Mouse (Mus musculus) lung, embryonic 16.5 days (tissue): ENCODE measurements around the gene Elovl6. TPM values are rescaled to one million over a fixed set of nuclear protein-coding genes. Genes with fewer than 3 reads are reported as not detected.

Experiments used
- ATAC-seq: fragments of 200-750 bp; cut with Nextera tagmentation; 2 replicates; pipeline ENCODE4 v1.8.0; 2017; ENCODE audit warnings: low read depth, mild to moderate bottlenecking, moderate library complexity
- H3K27ac ChIP-seq: fragments of 300-500 bp; sonication (generic); 2 replicates; pipeline ENCODE4 v1.5.1; 2014; ENCODE audit warnings: mild to moderate bottlenecking, control low read depth, low read length
- H3K27me3 ChIP-seq: fragments of 300-500 bp; sonication (generic); 2 replicates; pipeline ENCODE4 v1.6.1; 2014; ENCODE audit warnings: low read depth, low read length, mixed read lengths; ENCODE audit not compliant: control insufficient read depth, insufficient read depth
- H3K36me3 ChIP-seq: fragments of 300-500 bp; sonication (generic); 2 replicates; pipeline ENCODE4 v1.6.1; 2014; ENCODE audit warnings: low read length; ENCODE audit not compliant: control insufficient read depth, insufficient read depth
- H3K4me1 ChIP-seq: fragments of 300-500 bp; sonication (generic); replicated peaks from 2 replicates; pipeline ENCODE4 v1.6.1; 2014; ENCODE audit warnings: low read length, mixed read lengths; ENCODE audit not compliant: control insufficient read depth, insufficient read depth
- H3K4me2 ChIP-seq: fragments of 300-500 bp; sonication (generic); 2 replicates; pipeline ENCODE4 v1.6.1; 2014; ENCODE audit warnings: low read depth, low read length, control low read depth
- H3K4me3 ChIP-seq: fragments of 300-500 bp; sonication (generic); 2 replicates; pipeline ENCODE4 v1.5.1; 2014; ENCODE audit warnings: mild to moderate bottlenecking, low read length, control low read depth
- H3K9ac ChIP-seq: fragments of 300-500 bp; sonication (generic); 2 replicates; pipeline ENCODE4 v1.6.1; 2014; ENCODE audit warnings: low read length, control low read depth
- H3K9me3 ChIP-seq: fragments of 300-500 bp; sonication (generic); 2 replicates; pipeline ENCODE4 v1.6.1; 2016; ENCODE audit warnings: low read length; ENCODE audit not compliant: control insufficient read depth
- whole genome bisulfite sequencing: fragments of 180-500 bp; shearing (Covaris S2); extraction: QIAGEN DNeasy Blood & Tissue Kit; methylation state at CpG from one replicate; pipeline ENCODE4 v1.1.7; 2014; 5-methylcytosine and 5-hydroxymethylcytosine counted together
- polyA plus RNA-seq: library from polyadenylated mRNA; unstranded; fragments of >200 nt; fragmentation: Nextera tagmentation; extraction: Ambion mirVana; gene quantifications from 2 replicates; pipeline ENCODE4 v1.2.1, GENCODE M21; 2015

The Elovl6 gene
- polyA plus RNA-seq, 1 experiment from 2014 or later, result 12.3 TPM

DNA sequence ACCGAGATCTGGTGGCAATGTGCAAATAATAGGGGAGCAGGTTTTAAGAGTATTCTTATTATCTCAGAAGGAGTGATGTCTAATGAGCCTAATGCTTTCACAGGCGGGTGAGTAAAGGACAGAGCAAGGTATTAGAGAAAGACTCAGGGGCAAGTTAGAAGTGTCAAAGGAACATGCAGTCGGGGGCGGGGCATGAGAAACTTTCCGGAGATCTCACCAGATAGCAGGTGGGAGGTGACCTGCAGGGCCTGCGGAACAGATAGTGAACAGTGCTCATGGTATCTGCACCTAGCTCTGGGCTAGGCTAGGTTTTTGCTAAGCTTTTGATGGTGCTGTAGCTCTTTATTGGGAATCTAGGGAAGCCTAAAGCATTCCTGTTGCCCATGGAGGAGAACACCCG lies 25.4 kb downstream of the Elovl6 start:
- Histone ChIP-seq H3K9me3 (no peaks in the 10 kb centered on the region), H3K27me3 (no peaks in the 10 kb centered on the region), H3K27ac (no peak overlapping the region), H3K36me3 (no peaks in the 10 kb centered on the region), H3K4me2 (no peak overlapping the region), H3K9ac (no peak overlapping the region), H3K4me3 (no peak overlapping the region), H3K4me1 (no peaks in the 10 kb centered on the region; the same call in 1 of the 2 replicates)
- WGBS, result 82% methylated on average over 7 of the region's 7 CpGs
- ATAC-seq, result no peak

DNA sequence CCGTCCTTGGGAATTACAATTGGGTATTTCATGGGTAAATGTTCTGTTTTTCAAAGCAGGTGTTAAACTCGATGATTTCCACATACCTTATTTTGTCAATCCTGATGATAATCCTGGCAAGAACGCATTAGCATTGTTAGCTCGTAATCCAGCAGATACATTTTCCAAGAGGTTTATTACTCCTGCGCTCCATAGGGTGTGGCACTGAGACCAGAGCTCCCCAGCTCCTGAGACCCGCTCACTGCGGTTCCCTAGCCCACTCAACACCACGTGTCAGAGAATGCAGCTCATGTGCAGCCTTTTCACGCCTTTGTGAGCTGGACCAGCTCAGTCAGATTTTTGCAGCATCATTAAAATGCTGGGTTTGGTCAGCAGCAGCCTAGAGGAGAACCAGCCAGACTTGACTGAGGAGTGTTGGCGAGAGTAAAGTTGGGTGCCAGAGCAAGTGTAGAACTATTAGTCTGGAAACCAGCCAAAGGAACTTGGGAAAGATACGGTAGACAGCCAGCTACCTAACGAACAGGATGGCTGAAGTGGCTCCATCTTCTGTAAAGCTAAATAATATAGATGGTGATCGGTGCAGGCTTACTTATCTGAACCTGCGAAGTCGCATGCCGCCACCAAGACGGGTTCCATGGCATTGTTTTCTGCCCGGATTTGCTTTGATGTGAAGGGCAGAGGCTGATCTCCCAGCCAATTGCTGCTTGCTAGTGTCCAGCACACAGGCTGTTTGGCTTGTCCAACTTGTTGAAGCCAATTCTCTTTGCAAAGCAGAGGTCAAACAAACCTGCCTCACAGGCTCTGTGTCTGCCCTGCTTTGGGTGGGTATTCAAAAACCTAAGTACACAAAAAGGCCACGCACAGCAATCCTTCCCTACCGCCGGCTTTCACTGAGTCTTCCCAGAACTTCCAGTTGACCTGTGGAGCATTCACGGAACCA lies 26.1 kb downstream of the Elovl6 start:
- no peak overlapping the region for H3K27ac ChIP-seq
- 71% methylated on average over 22 of the region's 22 CpGs for WGBS
- H3K9me3 ChIP-seq, result no peaks in the 10 kb centered on the region

DNA sequence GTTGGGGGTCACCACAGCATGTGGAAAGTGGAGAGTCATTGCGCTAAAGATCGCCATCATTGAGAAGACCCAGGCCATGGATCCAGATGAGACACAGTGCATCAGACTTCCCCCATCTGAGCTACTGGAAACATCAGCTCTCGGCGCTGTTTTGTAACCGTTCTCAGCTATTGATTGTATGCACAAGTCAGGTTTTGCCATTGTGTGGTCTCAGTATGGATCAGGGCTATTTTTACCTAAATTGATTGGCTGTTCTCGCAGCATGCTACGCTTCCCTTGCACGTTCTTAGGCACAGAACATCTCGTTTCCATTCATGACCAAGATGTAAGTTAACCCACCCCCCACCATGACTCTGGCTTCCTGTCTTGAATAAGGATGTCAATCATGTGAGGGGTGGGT lies 27.9 kb downstream of the Elovl6 start:
- no peak for ATAC-seq
- WGBS, result 95% methylated on average over 9 of the region's 9 CpGs
- Histone ChIP-seq H3K9ac (no peak overlapping the region), H3K4me2 (no peak overlapping the region), H3K27ac (no peak overlapping the region), H3K4me1 (no peaks in the 10 kb centered on the region), H3K9me3 (no peaks in the 10 kb centered on the region), H3K27me3 (no peaks in the 10 kb centered on the region), H3K36me3 (no peaks in the 10 kb centered on the region), H3K4me3 (no peak overlapping the region)

More for the DNA sequence above, 26.1 kb downstream of the Elovl6 start:
- ATAC-seq, result no peak
- Histone ChIP-seq H3K4me2 (no peak overlapping the region), H3K4me3 (no peak overlapping the region), H3K27me3 (no peaks in the 10 kb centered on the region), H3K4me1 (no peaks in the 10 kb centered on the region; the same call in 1 of the 2 replicates), H3K36me3 (no peaks in the 10 kb centered on the region), H3K9ac (no peak overlapping the region)

DNA sequence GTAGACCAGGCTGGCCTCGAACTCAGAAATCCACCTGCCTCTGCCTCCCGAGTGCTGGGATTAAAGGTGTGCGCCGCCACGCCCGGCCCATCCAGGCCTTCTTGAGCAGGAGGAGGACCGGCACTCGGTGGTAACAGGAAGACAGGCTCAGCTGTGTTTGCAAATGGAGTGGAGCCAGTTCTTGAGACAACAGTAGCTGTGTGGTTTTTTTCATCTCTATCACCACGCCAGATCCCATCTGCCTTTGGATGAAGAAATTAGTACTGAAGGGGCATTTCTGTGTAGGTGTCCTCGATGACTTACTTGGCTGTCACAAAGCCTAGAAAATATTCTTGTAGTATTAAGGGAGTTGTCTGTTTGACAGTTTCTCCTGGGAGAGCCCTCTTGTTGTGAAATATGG lies 28.9 kb downstream of the Elovl6 start:
- Histone ChIP-seq H3K4me2 (no peak overlapping the region), H3K4me3 (no peak overlapping the region), H3K27ac (no peak overlapping the region), H3K4me1 (no peaks in the 10 kb centered on the region), H3K9ac (no peak overlapping the region), H3K9me3 (no peaks in the 10 kb centered on the region), H3K36me3 (no peaks in the 10 kb centered on the region), H3K27me3 (no peaks in the 10 kb centered on the region)
- no peak for ATAC-seq
- 81% methylated on average over 10 of the region's 10 CpGs for WGBS

DNA sequence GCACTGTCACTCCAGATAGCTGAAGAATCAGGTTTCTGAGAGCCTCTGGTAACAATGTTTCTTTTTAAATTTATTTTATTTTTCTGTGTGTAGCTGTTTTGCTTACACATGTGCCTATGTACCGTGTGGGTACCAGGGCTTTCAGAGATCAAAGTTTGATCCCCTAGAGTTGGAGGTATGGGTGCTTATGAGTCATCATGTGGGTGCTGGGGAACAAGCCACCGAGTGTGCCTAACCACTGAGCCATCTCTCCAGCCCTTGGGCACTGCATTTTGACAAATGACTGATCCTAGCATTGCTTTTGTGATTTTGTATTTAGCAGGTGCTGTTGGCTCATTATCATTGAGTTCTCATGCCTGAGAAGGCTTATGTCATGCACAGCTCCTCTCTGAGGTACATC lies 29.7 kb downstream of the Elovl6 start:
- no peak for ATAC-seq
- Histone ChIP-seq H3K4me2 (no peak overlapping the region), H3K4me1 (no peaks in the 10 kb centered on the region), H3K9ac (no peak overlapping the region), H3K27ac (no peak overlapping the region), H3K36me3 (no peaks in the 10 kb centered on the region), H3K4me3 (no peak overlapping the region), H3K27me3 (no peaks in the 10 kb centered on the region), H3K9me3 (no peaks in the 10 kb centered on the region)
- WGBS, result 88% methylated on average over 2 of the region's 2 CpGs

DNA sequence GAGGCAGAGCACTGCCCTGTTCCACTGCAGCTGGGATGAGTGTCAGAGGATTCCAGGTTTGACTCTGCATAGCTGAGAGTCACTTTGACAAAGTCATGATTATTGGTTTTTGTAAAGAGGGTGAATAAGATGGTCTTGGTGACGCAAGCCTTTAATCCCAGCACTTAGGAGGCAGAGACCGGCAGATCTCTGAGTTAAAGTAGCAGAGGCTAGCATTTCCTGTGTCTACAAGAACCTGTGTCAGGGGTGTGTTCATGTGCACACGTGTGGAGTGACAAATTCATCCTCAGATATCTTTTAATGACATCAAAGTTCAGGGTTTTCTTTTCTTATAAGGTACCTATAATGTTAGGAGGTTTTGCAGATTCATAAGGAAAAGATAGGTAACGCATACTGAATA lies 30.3 kb downstream of the Elovl6 start:
- H3K36me3 ChIP-seq, result no peaks in the 10 kb centered on the region
- H3K4me3 ChIP-seq, result no peak overlapping the region
- no peak for ATAC-seq
- no peak overlapping the region for H3K27ac ChIP-seq
- 89% methylated on average over 4 of the region's 4 CpGs for WGBS
- H3K9ac ChIP-seq, result no peak overlapping the region
- no peak overlapping the region for H3K4me2 ChIP-seq
- no peaks in the 10 kb centered on the region for H3K4me1 ChIP-seq
- no peaks in the 10 kb centered on the region for H3K27me3 ChIP-seq
- no peaks in the 10 kb centered on the region for H3K9me3 ChIP-seq

DNA sequence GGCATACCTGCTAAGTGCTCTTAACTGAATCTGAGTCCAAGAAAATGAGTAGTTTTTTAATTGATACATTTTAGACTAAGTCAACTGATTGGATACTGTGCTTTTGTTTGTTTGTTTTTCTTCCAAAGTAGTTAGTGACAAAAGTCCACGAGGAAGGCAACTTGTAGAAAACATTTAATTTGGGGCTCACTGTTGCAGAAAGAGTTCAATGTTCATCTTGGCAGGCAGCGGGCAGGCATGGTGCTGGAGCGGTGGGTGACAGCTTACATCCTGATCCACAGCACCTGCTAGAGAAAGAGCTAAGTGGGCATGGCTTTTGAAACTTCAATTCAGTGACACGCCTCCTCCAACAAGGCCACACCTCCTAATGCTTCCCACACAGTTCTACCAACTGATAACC lies 31.7 kb downstream of the Elovl6 start:
- Histone ChIP-seq H3K9me3 (no peaks in the 10 kb centered on the region), H3K27me3 (no peaks in the 10 kb centered on the region), H3K4me1 (no peaks in the 10 kb centered on the region), H3K27ac (no peak overlapping the region), H3K36me3 (no peaks in the 10 kb centered on the region), H3K4me3 (no peak overlapping the region), H3K4me2 (no peak overlapping the region), H3K9ac (no peak overlapping the region)
- no peak for ATAC-seq
- WGBS, result 84% methylated on average over 4 of the region's 4 CpGs

DNA sequence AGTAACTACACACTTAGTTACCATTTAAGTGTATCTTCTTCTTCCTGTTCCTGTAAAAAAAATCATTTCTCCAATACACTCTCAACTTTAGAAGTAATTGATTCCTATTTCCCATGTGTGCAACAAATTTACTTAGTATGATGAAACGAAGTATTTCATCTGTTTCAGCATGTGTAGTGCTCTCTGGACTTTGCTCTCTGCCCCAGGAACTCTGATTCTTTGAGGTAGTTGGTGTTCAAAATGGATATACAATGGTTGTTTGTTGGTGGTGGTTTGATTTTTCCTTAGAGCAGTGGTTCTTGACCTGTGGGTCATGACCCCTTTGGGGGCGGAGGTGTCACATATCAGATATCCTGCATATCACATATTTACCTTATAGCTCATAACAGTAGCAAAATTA lies 32.7 kb downstream of the Elovl6 start:
- Histone ChIP-seq H3K36me3 (no peaks in the 10 kb centered on the region), H3K27me3 (no peaks in the 10 kb centered on the region), H3K4me2 (no peak overlapping the region), H3K9me3 (no peaks in the 10 kb centered on the region), H3K27ac (no peak overlapping the region), H3K4me1 (no peaks in the 10 kb centered on the region), H3K4me3 (no peak overlapping the region), H3K9ac (no peak overlapping the region)
- 84% methylated on average over 2 of the region's 2 CpGs for WGBS
- ATAC-seq, result no peak

DNA sequence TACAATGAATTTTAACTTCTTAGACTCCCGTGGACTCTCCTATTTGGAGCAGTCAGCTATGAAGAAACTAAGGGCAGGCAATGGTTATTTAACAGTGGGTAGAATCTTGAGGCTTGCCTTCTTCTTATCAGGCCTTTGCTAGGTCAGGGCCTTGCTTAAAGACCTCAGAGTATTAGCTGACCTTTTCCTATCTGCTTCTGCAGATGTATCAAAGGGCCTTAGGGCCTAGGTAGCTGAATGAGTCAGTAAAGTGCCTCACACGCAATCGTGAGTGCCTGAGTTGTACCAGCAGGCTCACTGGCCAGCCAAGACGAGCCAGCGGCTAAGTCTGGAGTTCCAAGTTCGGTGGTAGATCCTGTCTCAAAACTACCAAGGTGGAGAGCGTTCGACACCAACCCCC lies 33.3 kb downstream of the Elovl6 start:
- no peak overlapping the region for H3K27ac ChIP-seq
- H3K4me2 ChIP-seq, result no peak overlapping the region
- H3K4me1 ChIP-seq, result no peaks in the 10 kb centered on the region
- H3K9ac ChIP-seq, result no peak overlapping the region
- H3K9me3 ChIP-seq, result no peaks in the 10 kb centered on the region
- ATAC-seq, result no peak
- H3K27me3 ChIP-seq, result no peaks in the 10 kb centered on the region
- H3K4me3 ChIP-seq, result no peak overlapping the region
- WGBS, result 81% methylated on average over 8 of the region's 8 CpGs
- no peaks in the 10 kb centered on the region for H3K36me3 ChIP-seq
